Mouse (Mus musculus) gonadal fat pad, adult 2 months (tissue): Measurements from ENCODE around the gene Tcf3. TPM values are rescaled to one million over a fixed set of nuclear protein-coding genes. Genes with fewer than 3 reads are reported as not detected.

ENCODE experiments used
- DNase-seq: peaks from one replicate; pipeline ENCODE4 v3.0.0-alpha.2; 2012; ENCODE audit warnings: low read depth
- polyA plus RNA-seq: library from polyadenylated mRNA; depleted of rRNA; stranded (reverse); fragments of >200 nt; gene quantifications from 2 replicates; pipeline ENCODE4 v1.2.3, GENCODE M21; 2012

Tcf3 gene
- polyA plus RNA-seq, 1 experiment: 56.8 TPM

DNA sequence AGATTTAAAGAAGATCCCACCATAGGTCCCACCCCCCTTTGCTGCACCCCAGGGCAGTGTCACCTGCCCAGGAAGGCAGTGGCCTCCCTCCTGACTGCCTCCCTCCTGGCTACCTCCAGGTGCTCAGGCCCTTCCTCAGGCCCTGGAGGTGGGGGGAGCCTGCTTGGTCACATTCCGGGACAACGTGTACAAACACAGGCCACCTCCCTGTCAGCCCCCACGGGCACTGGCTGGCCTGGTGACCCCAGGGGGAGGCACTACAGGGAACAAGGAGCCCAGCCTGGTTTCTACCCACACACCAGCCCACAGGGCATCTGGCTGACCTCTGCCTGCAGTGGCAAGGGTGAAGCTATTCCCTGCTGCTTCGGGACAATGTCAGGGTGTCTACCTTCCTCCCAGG is 4.5 kb upstream of the Tcf3 start:
- DNase-seq: no peak

DNA sequence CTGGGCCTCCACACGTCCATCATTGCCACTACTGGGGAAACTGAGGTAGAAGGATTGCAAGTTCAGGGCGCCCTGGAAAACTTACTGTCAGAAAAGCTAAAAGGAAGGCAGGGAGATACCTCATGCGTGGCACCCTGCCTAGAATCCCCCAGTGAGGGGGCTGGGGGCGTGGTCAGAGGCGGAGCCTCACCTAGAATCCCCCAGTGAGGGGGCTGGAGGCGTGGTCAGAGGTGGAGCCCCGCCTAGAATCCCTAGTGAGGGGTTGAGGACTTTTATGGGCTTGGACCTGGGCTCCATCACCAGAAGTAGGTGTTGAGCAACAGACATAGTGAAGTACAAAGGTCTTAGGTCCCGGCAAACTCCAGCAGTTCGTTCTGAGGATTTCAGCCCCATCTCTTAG is 2.8 kb upstream of the Tcf3 start:
- DNase-seq: no peak

DNA sequence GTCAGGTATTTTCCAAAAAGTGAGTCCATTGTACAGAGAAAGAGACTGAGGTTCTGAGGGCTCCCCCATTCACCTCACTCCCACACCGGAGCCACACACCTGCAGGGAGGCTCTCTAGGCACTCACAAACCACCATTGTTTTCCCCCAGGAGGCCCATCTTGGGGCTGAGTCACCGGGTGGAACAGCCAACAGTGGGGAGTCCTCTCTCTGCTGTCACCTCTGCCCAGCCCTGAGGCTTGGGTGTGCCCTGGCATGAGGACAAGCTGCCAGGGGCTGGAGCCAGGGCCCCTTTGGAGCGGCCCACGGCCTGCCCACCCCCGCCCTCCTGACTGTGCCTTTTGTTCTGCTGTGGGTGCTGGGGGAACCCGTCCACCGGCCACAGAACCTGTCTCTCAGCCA is 2.3 kb upstream of the Tcf3 start:
- DNase-seq: no peak

DNA sequence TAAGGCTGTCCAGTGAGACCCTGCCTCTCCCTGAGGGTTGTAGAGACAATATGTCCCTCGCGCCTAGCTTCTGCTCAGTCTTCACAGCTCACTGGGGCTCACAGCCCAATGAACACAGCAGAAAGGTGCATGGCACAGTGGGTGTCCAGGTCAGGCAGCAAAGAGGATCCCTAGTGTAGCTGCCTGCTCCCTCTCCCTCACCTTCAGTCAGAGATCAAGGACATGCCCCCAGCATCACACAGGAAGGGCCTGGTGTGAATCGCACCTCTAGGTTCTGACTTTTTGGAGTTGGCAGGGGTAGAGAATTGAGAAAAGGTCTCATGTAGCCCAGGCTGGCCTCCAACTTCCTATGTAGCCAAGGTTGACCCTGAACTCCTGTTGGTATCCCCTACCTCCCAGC is 1.4 kb upstream of the Tcf3 start:
- no peak for DNase-seq

DNA sequence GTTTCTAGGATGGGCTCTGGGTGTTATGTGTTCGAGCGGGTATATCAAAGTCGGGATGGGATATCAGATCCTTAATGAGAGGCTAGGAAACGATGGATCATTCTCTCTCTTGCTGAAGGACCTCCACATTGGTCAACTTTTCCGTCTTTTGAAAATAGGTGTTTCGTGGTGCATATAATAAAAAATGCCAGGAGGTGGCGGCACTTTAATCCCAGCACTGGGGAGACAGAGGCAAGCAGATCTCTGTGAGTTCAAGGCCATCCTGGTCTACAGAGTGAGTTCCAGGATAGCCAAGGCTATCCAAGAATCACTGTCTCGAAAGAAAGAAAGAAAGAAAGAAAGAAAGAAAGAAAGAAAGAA is 766 bp upstream of the Tcf3 start:
- DNase-seq: no peak

DNA sequence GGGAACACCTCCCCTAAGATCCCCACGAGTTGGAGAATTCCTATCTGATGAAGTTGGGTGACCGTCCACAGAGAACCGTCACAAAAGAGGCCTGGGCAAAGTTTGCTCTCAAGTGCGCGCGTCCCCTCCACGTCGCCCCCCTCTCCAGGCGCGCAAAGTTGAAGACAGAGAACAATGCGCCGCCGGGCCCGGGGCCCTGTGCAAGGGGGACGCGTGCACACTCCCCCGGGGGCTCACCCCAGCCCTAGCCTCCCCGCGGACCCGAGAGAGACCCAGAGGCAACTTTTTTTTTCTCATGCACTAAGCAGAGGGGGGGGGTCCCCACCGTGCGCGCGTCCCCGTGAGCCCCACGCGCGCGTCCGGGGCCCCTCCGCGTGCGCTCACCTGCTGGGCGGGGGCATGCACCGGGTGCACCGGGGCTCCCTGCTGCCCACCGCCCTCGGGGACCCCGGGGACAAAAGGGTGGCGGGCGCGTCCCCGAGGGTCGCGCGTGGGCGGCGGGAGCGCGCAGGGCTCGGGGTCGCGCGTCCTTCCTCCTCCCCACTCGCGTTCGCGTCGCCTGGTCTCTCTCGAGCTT is 423 bp downstream of the Tcf3 start:
- DNase-seq: no peak

DNA sequence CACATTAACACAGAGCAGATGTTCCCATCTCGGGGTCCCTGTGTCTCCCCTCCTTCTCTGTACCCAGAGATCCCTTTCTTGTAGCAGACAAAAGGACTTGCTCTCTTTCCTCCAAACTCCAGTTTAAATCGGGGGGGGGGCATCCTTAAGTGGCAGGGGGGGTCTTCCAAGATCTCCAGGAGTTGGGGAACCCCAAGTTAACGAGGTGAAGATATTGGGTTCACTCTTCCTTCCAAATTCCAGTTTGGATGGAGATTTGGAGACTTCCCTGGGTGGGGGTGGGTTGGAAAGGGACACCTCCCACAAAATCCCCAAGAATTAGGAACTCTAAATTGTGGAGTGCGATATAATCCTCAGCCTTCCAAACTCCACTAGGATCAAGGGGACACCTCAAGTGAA is 1.1 kb downstream of the Tcf3 start:
- DNase-seq: no peak

DNA sequence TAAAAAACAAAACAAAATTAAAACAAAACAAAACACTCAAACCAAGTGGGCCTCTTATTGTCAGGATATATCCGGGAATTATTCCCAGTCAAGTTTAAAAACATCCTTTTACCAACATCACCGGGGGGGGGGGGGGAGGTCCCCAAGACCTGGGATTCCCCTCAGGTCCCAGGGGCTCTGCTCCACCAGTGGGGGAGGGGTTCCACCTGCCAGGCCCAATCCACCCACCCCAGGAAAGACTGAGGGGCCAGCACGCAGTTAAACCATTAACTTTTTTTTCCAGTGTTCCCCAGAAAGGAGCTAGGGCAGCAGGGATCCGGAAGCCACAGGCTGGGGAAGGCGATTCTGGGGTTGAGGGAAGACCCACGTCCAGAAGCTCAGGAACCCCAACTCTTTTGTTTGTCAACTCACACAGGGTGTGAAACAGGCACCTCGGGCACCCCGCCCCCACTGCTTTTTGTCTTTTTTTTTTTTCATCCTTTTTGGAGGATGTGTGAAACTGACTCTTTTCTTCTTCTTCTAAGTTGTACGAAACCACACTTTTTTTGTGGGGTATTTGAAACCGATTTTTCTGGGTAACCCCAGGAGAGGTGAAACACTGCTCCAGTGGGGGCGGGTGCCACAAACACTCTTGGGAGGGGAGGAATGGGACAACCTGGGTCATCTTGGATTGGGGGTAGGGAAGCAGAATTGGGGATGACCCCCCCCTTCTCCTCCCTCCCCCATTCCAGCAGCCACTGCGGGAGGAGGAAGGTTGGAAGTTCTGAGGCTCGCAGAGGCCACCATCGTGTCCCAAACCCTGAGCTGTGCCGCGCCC is 1.7 kb downstream of the Tcf3 start:
- DNase-seq: no peak

DNA sequence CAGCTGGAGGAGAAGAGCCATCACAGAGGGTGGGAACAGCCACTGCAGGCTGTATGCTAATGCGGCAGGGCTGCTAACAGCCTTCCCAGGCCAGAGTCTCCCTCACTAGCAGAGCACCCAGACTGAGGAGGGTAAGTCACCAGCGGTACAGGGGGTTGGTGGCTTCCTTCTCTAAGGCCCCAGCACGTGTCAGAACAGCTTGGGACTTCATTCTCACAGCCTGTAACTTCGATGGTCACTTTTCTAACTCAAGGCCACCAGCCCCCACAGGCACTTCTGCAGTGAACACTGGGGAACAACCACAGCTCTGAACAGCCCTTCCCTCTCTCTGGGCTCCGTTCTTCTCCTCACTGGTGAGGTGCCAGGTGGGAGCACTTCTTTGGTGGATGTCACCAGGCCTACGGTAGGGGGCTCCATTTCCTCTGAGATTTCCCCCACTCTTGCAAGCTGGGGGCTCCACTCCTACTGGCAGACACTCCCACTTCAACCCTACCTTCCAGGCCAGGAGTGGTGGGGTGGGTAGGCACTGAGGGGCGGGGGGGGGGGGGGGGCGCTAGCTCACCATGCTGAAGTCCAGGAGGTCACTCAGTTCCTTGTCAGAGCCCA is 3.0 kb downstream of the Tcf3 start:
- DNase-seq: no peak

DNA sequence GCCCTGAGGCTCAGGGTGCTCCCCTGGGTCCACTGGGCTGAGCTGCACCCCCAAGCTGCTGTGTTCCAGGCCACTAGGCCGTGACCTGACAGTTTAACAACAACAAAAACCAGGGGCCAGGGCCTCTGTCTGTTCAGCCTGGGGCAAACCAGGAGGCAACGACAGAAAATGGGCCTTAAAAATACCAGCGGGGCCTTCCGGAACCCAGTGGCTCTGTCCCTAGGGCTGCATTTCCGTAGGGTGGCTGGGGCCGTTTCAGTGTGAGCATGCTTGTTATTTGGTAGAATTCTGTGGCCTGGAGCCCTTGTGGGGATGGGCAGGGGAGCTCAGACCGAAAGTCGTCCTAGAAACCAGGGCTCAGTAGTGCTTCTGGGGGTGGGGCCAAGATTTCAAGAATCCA is 3.6 kb downstream of the Tcf3 start:
- no peak for DNase-seq

DNA sequence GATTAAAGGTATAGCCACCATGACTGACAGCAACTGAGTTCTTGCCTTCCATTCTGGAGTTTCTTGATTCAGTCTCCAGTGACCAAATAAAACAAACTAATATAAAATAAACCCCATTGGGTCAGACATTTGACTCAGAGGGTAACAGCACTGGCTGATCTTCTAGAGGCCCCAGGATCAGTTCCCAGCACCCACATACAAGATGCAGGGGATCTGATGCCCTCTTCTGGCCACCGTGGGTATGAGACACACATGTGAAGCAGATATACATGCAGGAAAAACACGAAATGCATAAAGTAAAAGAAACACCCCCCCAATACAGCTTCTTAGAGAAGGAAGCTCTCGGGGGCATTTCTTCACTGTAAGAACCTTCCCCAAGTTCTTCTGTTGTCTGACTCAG is 8.4 kb downstream of the Tcf3 start:
- no peak for DNase-seq

DNA sequence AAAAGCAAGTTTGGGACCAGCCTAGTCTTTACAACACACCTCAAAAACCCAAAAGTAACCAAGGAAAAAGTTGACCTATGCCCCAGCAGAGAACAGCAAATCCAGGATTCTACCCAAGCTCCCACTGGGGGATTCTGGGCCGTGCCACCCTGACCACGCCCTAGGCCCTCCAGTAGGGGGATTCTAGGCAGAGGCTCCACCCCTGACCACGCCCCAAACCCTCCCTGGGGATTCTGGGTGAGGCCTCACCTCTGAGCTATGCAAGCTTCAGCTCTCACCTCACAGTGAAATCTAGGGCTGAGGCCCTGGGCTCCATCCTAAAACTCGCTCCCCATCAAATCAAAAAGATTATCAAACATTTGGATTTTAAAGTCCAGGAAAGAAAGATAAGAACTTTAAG is 9.9 kb downstream of the Tcf3 start:
- no peak for DNase-seq

DNA sequence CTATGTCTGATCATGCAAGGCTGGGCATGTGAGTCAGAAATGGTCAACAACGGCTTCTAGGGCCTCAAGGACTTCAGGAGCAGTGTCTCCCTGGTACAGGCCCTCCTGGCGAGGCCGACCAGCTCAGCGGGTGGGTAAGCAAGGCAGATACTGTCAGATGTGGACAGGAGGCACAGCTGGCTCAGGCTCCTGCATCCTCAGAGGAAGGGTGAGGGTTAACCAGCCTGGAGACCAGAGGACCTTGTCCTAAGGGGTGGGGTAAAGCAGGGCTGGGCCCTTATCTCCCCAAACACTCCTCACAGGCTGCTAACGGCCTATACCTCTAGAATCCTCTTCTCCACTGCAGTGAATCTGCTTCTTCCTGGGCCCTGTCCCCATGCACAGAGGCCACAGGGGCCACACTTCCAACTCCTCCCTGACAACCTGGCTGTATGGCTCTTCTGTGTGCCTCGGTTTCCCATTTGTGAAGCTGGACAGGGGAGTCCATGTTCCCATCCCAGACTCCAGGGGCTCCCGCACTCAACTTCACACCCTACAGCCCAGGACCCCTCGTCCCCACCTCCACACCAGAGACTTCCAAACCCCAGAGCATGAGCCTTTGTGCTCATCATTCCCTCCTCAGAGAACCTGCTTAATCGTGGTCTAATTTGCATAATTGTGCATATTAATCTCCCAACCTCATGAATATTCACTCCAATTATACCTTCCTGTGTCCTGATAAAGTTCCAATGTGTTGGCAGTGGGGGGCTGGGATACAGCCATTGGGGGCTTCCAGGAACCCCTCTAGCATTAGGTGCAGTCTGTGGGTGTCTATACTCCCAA is 11.6 kb downstream of the Tcf3 start:
- no peak for DNase-seq

DNA sequence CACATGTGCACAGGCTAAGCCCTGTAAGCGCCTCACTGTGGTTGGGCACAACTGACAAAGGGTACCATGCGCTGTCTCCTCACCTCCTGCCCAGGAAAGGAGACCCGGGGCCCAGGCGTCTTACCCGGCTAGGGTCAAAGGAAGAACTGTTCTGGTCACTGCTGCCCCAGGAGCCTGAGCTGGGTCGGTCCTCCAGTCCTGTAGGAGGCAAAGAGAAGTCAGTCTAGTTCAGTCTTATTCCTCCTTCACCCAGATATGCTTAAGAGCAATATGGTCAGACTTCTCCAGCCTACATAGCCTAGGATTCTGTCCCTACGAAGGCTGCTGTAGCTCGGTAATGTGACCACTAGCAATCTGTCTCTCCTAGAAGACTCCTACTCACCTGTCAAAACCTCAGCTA is 12.2 kb downstream of the Tcf3 start:
- DNase-seq: no peak

DNA sequence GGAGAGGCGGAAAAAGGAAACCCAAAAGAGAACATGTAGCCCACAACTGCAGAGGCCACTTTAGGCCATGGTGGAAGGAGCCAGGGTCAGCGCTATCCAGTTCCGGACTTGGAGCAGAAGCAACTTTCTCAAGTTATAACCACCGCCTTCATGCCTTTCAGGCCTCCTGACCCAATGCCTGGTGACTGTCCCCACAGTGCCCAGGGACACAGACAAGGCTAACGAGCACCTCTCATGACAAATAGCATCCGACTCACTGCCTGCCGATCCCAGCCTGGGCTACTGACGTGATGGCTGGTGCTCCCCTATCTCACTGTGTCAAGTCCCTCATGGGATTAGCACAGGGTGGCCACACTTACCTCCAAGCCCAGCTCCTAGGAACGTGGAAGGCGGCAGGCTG is 12.7 kb downstream of the Tcf3 start:
- DNase-seq: no peak

DNA sequence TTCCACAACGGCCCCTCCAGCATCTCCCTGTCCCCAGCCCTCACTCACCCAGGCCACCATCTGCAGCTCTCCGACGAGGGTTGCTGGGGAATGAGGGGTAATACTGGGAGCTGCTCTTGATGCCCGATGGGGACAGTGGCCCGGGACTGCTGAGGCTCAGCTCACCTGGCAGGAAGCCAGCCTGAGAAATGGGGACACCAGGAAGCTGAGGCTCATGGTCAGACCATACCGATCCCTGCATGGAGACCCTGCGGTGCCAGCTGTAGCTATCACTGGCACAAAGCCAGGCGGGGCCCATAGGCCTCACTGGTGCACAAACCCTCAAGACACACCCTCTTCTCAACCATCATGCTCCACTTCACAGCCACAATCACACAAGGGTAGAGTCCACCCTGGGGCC is 14.0 kb downstream of the Tcf3 start:
- DNase-seq: no peak

DNA sequence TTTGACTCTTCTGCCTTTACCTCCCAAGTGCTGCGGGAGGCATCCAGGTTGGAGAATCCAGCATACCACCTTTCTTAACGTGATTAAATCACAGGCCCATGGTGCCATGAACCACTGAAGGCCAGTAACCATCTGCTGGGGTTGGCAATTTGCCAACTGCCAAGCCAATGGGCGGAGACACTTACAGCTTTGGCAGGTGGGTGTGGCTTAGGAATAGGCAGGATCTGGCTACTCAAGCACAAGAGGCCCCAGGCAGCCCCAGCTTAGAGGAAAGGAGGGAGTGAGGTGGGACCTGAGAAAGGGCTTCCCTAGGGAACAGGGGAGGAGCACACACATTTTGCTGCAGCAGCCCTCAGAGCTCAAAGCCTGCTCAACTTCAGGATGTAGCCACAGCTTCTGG is 15.1 kb downstream of the Tcf3 start:
- no peak for DNase-seq

DNA sequence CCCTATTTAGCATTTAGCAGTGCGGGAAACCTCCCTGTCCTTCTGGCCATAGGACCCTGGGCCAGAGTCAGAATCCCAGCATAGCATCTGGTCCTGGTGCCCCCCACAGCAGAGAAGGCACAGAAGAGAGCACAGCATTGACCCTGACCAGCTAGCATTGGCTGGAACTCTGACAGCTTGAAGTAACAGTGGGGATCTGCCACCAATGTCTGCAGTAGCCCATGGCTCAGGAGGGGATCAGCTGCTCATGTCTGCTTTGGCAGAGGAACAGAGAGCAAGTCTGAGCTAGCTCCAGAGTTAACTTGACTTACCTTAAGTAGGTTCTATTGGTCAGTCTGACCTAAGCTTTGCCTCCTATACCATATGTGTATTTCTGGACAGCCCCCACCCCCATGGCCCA is 15.6 kb downstream of the Tcf3 start:
- no peak for DNase-seq

DNA sequence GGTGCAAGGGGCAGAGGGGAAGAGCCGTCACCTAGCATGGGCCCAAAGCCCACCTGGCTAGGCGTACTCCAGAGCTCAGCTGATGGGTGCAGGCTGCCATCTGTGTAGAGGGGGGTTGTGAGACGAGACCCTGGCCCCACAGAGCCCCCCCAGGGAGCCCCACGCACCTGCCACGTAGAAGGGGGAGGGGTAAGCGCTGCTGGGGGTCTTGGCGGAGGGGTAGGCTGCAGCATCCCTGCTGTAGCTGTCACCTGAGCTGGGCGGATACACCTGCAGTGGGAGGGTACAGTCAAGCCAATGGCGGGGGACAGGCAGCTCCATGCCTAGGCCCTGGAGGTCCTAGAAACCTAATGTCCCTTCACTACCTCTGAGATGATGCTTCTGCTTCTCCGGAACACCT is 16.1 kb downstream of the Tcf3 start:
- no peak for DNase-seq

DNA sequence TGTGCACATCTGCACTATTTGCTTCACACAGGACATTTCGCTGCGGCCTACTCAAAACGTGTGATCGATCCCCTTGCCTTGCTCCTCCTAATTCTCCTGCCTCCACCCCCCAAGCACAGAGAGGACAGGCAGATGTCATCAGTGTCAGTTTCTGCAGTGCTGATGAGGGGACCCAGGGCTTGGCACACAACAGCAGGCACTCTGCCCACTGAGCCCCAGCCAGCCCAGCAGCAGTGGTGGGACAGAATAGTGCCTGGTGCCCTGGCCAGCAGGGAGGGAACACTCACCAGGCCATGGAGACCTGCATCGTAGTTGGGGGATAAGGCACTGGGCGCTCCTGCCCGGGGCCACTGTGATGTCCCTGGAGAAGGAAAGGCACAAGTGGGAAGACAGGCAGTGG is 17.9 kb downstream of the Tcf3 start:
- no peak for DNase-seq

DNA sequence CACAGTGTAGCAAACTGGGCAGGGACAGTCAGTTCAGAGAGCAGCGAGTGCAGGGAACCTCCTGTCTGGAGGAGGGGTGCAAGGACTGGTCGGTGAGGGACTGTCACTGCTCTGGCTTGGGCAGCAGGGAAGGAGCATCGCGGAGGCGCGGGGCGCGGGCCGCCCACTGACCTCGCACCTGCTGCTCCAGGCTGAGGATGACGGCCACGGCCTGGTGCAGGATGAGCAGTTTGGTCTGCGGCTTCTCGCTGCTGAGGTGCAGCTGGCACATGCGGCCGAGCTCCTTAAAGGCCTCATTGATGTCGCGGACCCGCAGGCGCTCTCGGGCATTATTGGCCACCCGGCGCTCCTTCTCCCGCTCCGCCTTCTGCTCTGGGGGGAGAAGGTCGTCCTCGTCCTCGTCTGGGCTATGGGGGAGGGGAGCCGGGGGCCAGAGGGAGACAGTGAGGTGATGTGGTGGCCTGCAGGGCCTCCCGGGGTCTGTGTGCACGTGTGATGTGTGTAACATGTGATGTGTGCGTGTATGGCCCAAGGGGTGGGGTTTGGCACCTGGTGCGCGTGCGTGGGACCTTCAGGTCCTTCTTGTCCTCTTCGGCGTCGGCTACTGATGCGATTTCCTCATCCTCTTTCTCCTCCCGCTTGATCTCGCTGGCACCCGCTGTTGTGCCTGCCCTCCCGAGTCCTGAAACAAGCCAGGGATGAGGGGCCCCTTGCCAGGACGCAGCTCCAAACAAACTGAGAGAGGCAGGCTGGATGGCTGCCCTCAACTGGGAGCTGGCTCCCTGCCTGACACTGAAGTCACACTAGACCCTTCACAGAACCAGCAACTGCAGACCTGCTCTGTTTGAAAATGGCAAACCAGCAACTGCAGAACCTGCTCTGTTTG is 20.5 kb downstream of the Tcf3 start:
- no peak for DNase-seq

DNA sequence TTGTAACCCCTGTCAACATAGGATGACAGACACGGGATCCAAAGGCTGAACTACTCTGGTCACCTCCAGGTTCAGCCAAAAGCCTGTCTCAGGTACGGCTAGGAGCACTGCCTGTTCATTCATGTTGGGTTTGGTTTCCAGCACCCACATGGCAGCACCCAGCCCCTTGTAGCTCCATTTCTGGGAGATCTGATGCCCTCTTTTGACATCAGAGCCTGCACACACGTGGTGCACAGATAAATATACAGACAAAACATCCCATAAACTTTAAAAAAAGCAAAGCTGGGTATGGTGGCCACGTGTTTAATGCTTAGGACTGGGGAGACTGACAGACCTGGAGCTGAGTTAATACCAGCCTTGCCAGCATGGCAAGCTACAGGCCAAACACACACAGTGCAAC is 25.5 kb downstream of the Tcf3 start:
- DNase-seq: no peak
